Mouse (Mus musculus) heart, adult 11 months (tissue): ENCODE data around the gene Amigo1.

ENCODE experiments used
- DNase-seq: peaks from one replicate; pipeline ENCODE4 v3.0.0; 2022

The Amigo1 gene

DNA sequence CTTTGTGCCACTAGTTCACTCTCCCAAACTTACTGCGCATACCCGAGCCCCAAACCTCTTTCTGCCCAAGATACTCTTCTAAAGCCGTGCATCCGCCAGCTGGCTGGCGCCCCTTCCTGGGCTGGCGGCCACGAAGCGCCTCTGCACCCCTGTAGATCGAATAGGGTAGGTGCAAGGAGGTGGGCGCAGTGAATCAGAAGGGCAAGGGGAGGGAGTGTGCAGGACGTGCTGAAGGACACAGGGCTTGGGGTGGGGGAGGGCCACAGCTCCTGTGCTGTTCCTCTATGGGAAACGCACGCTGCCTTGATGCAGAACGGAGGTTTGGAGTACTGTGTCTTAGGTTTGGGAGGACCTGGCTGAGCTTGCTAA lies 24.6 kb downstream of the Amigo1 start, which contains the start of gene Atxn7l2:
Gene Atxn7l2, minus strand, starts transcription at position 164 of the 369 bp plus-strand sequence.
- DNase-seq = no peak

- peak; percentile 84 for DNase-seq
These were observed 25.7 kb downstream of the Amigo1 start for GRCm38 (mm10) chr3:108211845-108212244.

DNA sequence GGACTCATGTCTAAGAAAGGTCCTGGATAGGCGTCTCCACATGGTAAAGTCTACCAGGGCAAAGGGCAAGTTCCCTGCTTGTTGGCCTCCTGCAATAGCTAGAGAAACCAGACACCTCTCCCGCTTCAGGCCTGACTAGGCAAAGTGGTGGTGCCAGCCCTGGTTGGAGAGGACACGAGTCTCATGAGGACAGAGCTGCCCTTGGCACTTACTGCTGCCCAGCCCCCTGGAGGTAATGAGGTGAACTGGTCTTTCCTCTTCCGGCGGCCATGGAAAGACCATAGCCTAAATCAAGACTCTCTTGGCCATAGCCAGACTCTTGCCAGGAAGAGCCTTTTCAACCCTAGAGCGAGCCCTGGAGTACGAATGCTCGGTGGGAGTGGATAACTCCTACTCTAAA lies 26.3 kb downstream of the Amigo1 start:
- DNase-seq = peak; percentile 93

DNA sequence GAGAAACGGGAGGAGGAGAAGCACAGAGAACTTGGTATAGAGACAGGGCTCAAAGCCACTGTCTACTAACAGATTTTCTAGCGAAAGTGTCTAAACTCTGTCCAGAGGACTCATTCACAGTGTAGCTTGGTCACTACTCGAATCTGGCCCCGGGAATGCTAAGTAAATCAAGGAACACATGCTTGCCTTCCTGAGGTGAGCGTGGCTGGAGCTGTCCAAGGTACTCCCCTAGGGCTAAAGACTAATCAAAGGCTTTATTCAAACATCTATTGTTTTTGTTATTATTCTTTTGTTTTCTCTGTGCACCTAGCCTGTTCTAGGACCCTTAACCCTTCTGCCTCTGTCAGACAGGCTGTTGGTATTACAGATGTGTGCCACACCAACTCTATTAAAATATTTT lies 28.6 kb downstream of the Amigo1 start:
- DNase-seq = no peak

GRCm38 (mm10) chr3:108220661-108221060 lies 34.5 kb downstream of the Amigo1 start:
- DNase-seq = peak; percentile 89

DNA sequence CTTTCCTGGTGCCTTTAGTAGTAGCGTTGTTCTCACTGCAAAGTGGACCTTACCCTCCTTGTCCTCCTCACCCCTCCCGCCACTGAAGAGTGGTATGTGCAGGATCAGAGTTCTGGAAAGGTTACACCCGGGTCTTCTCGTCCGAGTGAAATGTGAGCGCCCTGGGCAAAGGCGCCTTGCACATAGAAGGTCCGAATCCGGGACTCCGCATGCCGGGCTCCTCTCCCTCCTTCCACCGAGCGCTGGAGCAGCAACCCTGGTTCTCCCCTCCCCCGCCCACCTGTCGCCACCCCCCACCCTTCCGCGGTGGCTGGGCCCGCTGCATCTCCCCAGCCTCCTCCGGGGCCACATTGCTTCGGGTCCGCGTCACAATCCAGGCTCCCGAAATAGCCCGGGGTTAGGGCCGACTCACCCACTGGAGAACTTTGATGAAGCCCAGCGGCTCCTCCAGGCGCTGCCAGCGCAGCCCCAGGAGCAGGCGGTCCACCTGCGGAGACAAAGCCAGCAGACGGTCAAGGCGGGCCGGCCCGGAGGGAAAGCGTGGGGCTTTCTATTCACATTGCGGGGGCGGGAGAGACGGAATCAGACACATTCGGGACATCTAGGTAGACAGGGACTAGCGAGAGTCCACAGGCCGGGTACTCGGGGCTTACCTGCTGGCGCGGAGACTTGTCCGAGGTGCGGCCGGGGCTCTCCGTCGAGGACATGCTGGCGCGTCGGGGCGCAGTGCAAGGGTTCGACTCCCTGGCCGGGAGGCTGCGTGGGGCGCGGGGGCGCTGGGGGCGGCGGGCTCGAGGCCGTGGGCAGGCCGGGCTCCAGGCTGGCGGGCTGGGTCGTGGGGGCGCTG lies 39.8 kb downstream of the Amigo1 start:
- peak; percentile 87 for DNase-seq

DNA sequence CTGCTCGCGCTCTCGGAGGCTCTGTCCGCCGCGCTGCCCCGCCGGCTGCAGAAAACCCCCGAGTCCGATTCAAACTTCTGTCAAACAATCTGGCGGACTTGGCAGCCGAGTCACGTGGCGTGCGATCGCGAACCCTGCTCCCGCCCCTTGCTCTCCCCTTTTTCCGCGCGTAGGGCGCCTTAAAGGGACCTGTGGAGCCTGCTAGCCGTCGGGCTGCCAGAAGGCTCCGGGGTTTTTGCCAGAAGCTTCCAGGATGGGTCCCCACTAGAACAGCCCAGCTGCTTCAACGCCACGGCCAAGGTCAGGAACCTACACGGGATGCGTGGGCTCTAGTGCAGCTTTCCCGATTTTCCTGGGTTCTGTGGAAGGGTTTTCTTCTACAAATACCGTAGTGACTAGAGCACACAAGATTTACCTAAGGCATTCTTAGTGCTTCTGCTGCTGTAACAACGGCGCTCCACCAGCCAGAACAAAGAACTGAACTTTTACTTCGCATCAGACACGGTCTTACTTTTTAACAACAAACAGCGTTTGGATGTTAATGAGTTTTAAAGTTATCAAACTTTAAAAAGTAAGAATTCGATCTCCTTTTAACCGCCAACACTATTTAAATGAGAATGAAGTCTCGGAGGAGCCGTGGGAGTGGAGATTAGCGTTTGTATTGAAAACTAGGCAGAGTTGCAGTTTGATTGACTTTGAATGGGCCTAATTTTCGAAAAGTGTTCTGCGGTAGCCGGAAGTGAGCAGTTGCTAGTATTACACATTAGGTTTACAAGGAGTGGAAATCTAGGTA lies 40.6 kb downstream of the Amigo1 start, which contains the start of gene Sypl2:
Gene Sypl2, minus strand, starts transcription at position 91 of the 793 bp plus-strand sequence.
- DNase-seq = peak; percentile 94

DNA sequence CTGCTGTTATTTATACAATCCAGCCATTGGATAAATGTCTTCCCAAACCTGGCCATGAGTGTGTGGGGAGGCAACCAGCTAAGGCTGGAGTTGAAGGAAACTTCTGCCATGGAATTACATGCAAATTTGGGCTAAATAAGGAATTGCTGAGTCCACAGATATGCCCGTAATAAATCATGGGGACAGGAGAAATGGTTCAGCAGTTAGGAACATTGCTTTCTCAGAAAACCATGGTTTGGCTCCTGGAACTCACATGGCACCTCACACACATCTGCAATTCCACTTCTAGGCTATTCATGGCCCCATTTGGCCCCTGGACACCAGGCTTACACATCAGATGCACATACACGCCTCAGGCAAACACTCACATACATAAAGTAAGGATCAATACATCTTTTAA lies 41.4 kb downstream of the Amigo1 start:
- no peak for DNase-seq

DNA sequence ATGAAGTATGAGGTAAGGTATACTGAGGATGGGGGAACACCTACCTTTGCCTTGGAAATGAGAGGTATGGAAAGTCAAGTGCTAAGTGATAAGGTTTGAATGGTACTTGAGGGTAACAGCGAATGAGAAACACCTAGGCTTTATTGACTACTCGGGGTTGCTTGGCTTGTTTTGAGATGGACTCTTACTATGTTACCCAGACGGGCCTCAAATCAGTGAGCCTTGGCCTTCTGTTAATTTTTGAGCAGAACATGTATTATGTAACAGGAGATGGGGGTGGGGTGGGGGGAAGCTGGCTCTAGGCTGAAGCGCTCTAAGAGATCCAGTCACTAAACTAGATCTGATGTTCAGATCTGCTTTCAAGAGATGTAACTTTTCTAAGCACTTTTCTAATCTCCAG lies 45.5 kb downstream of the Amigo1 start:
- no peak for DNase-seq

GRCm38 (mm10) chr3:108237474-108238102 lies 51.5 kb downstream of the Amigo1 start:
- DNase-seq = peak; percentile 67

GRCm38 (mm10) chr3:108241243-108241839 lies 55.2 kb downstream of the Amigo1 start:
- no peak for DNase-seq
